Comparison of ENCODE assay signal across 8 mouse cellular contexts in genomic region chr2:174859533-174859932, GRCm38 (mm10).
DNase-seq lines count a peak whose midpoint lies in the region; ATAC-seq lines count a peak whose summit lies in the region.

No protein-coding gene starts in this region.

- ATAC-seq in intestine, embryonic 15.5 days = no peak; the same call in 1 of the 2 replicates
- ATAC-seq in midbrain, embryonic 13.5 days = no peak

- no peak overlapping the region for H3K9ac ChIP-seq in intestine, embryonic 15.5 days
- H3K9ac ChIP-seq in midbrain, embryonic 13.5 days (replicated peaks) = no peak overlapping the region

- H3K36me3 ChIP-seq in forebrain, embryonic 10.5 days (replicated peaks) = no peaks in the 10 kb centered on the region
- no peaks in the 10 kb centered on the region for H3K36me3 ChIP-seq in intestine, embryonic 15.5 days
- H3K36me3 ChIP-seq in midbrain, embryonic 13.5 days = no peaks in the 10 kb centered on the region

- H3K9me3 ChIP-seq in forebrain, embryonic 10.5 days = no peaks in the 10 kb centered on the region
- no peaks in the 10 kb centered on the region for H3K9me3 ChIP-seq in intestine, embryonic 15.5 days
- no peaks in the 10 kb centered on the region for H3K9me3 ChIP-seq in midbrain, embryonic 13.5 days

- H3K4me2 ChIP-seq in intestine, embryonic 15.5 days (replicated peaks) = no peak overlapping the region
- no peak overlapping the region for H3K4me2 ChIP-seq in midbrain, embryonic 13.5 days (replicated peaks)

- 35% methylated on average over 7 of the region's 7 CpGs for WGBS in forebrain, embryonic 10.5 days
- WGBS in intestine, embryonic 15.5 days = 35% methylated on average over 7 of the region's 7 CpGs
- 39% methylated on average over 7 of the region's 7 CpGs for WGBS in midbrain, embryonic 13.5 days

- peak; percentile 22 for DNase-seq in right cerebral cortex, adult 18-20 months
- DNase-seq in right cerebral cortex, postnatal 36 days (ENCODE audit: low spot score in 2 of 2) = no peak
- DNase-seq in c-Kit-positive CD71-negative TER-119-negative erythroid progenitor cells, embryonic 14.5 days (ENCODE audit: low read depth) = peak; percentile 35
- DNase-seq in forebrain, embryonic 10.5 days (ENCODE audit: extremely low spot score, low spot score) = peak; percentile 50
- no peak for DNase-seq in T-cell, adult 2 months (ENCODE audit: low spot score)
- no peak for DNase-seq in gastrocnemius, postnatal 14 days

- H3K27ac ChIP-seq in forebrain, embryonic 10.5 days = peak overlapping the region; percentile 88
- peak overlapping the region; percentile 87 for H3K27ac ChIP-seq in intestine, embryonic 15.5 days
- peak overlapping the region; percentile 79 for H3K27ac ChIP-seq in midbrain, embryonic 13.5 days

- intact Hi-C loops in gastrocnemius, postnatal 14 days (cut with DNase I; ENCODE audit: low total_unique reads) = no loop called here

- H3K4me3 ChIP-seq in forebrain, embryonic 10.5 days = no peak overlapping the region
- no peak overlapping the region for H3K4me3 ChIP-seq in intestine, embryonic 15.5 days (replicated peaks)
- no peak overlapping the region for H3K4me3 ChIP-seq in midbrain, embryonic 13.5 days (replicated peaks)

- H3K27me3 ChIP-seq in forebrain, embryonic 10.5 days (ENCODE audit: poor library complexity, severe bottlenecking) = peaks cover 10% of the 10 kb centered on the region; the same call in 1 of the 2 replicates
- H3K27me3 ChIP-seq in intestine, embryonic 15.5 days (replicated peaks) = no peaks in the 10 kb centered on the region
- no peaks in the 10 kb centered on the region for H3K27me3 ChIP-seq in midbrain, embryonic 13.5 days

- peaks cover 29% of the 10 kb centered on the region for H3K4me1 ChIP-seq in forebrain, embryonic 10.5 days
- peaks cover 15% of the 10 kb centered on the region for H3K4me1 ChIP-seq in intestine, embryonic 15.5 days (replicated peaks)
- peaks cover 18% of the 10 kb centered on the region for H3K4me1 ChIP-seq in midbrain, embryonic 13.5 days (replicated peaks)

Comparison
In these comparisons a context has a peak if more than half of its experiments do, and no peak if none do; other contexts are left out.
1. DNase-seq: peak in right cerebral cortex, adult 18-20 months (single experiment), c-Kit-positive CD71-negative TER-119-negative erythroid progenitor cells, embryonic 14.5 days (single experiment) and forebrain, embryonic 10.5 days (single experiment); none in right cerebral cortex, postnatal 36 days (0 of 2), T-cell, adult 2 months (single experiment) and gastrocnemius, postnatal 14 days (single experiment).
2. Peak in every context shown above with its lines, with median percentiles within 50 percentile points of each other: H3K27ac ChIP-seq.